ENCODE assay signal across 13 mouse cellular contexts in the genomic region with DNA sequence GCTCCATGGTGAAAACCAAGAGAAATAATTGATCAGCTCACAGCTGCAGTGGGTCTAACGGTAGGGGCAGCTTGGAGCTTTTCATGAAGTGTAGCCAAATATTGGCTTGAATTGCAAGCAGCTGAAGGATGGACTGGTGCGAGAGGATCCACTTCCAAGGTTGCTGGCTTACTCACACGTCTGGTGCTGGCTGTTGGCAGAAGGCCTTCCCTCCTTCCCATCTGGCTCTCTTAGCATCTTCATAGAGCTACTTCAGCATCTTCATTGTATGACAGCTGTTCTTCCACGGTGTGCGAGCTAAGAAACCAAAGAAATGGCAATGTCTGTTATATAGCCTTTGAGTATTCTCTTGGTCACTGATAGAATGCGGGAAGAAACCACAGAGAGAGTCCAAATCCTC. TPM values are rescaled to one million over a fixed set of nuclear protein-coding genes. Genes with fewer than 3 reads are reported as not detected.
"Had no signal": no experiment of that assay in that cellular context is flagged by ENCODE, and none has a peak within 500 bp of the region (broad histone marks: within the 10 kb centered on the region; RNA-seq: fewer than 3 reads in every experiment).

No protein-coding gene starts in this region.

- DNase-seq: kidney, adult 2 months; kidney, postnatal 14 days; lung, embryonic 14.5 days; lung, postnatal 10 days; lung, postnatal 4 days; midbrain, embryonic 14.5 days; retina, postnatal 1 day; right cerebral cortex, postnatal 4 days; spleen, adult 18-20 months; thymus, adult 2 months; thymus, postnatal 25 days had no signal

RNA-seq across cellular contexts. Expression of gene A730015C16Rik, which starts 42.5 kb away (rescaled TPM):
- polyA plus RNA-seq: kidney, adult 2 months; large intestine, adult 2 months; thymus, adult 2 months; urinary bladder, adult 2 months had no signal
